Mouse (Mus musculus) ES-E14 (cell line): ENCODE measurements around the gene Eci2. TPM values are rescaled to one million over a fixed set of nuclear protein-coding genes. Genes with fewer than 3 reads are reported as not detected.

Source experiments
- DNase-seq: peaks from one replicate; pipeline ENCODE4 v3.0.0-alpha.2; 2013; ENCODE audit warnings: low read depth, low spot score
- H3K27ac ChIP-seq: 2 replicates; pipeline ENCODE4 v1.5.1; 2012; ENCODE audit warnings: low read depth, mild to moderate bottlenecking, low read length, moderate library complexity, mixed read lengths; ENCODE audit not compliant: poor library complexity, insufficient read depth, severe bottlenecking
- H3K36me3 ChIP-seq: 2 replicates; pipeline ENCODE4 v1.6.1; 2012; ENCODE audit warnings: mild to moderate bottlenecking, low read length, moderate library complexity, mixed read lengths; ENCODE audit not compliant: control insufficient read depth, poor library complexity, insufficient read depth, severe bottlenecking
- H3K4me1 ChIP-seq, 2 experiments: fragments of 150-350 bp in 1 of 2; sonication (generic) in 1 of 2; 2 replicates each; pipeline ENCODE4 v1.6.1; 2012; ENCODE audit warnings: low read length in 2 of 2, mild to moderate bottlenecking in 1 of 2, mixed read lengths in 1 of 2; ENCODE audit not compliant: control insufficient read depth in 2 of 2, insufficient read depth in 2 of 2, poor library complexity in 1 of 2
- H3K4me3 ChIP-seq, 2 experiments: fragments of 150-350 bp in 1 of 2; sonication (generic) in 1 of 2; 2 replicates each; pipeline ENCODE4 v1.5.1; 2012; ENCODE audit warnings: low read length in 2 of 2, low read depth in 1 of 2, mild to moderate bottlenecking in 1 of 2, mixed read lengths in 1 of 2; ENCODE audit not compliant: insufficient read depth in 1 of 2, poor library complexity in 1 of 2, severe bottlenecking in 1 of 2
- H3K9ac ChIP-seq: 2 replicates; pipeline ENCODE4 v1.6.1; 2012; ENCODE audit warnings: low read depth, mild to moderate bottlenecking, low read length, mixed read lengths; ENCODE audit not compliant: poor library complexity, insufficient read depth, severe bottlenecking
- H3K9me3 ChIP-seq: fragments of 150-350 bp; sonication (generic); 2 replicates; pipeline ENCODE4 v1.6.1; 2012; ENCODE audit warnings: low read depth, mild to moderate bottlenecking, low read length; ENCODE audit not compliant: control insufficient read depth, insufficient read depth
- CHD2 ChIP-seq: IDR thresholded peaks from 2 replicates; pipeline ENCODE4 v1.6.1; 2014; ENCODE audit warnings: mild to moderate bottlenecking, low read depth, low read length, inconsistent platforms
- HCFC1 ChIP-seq: IDR thresholded peaks from 2 replicates; pipeline ENCODE4 v1.6.1; 2012; ENCODE audit warnings: low read length, inconsistent platforms, borderline replicate concordance; ENCODE audit not compliant: insufficient read depth
- MAFK ChIP-seq: IDR thresholded peaks from 2 replicates; pipeline ENCODE4 v1.6.1; 2014; ENCODE audit warnings: mild to moderate bottlenecking, low read depth, low read length, inconsistent platforms; ENCODE audit not compliant: insufficient read depth
- ZC3H11A ChIP-seq: IDR thresholded peaks from 2 replicates; pipeline ENCODE4 v1.6.1; 2012; ENCODE audit warnings: low read depth, mild to moderate bottlenecking, inconsistent platforms, low read length, borderline replicate concordance
- ZNF384 ChIP-seq: IDR thresholded peaks from 2 replicates; pipeline ENCODE4 v1.6.1; 2012; ENCODE audit warnings: low read depth, low read length, inconsistent platforms
- in situ Hi-C, 2 experiments: fragments of 600-800 bp; cut with MboI; formaldehyde crosslinking; loops; one replicate each; pipeline ENCODE4 v1.15.1; 2025; ENCODE audit warnings: low sequenced_read_pairs in 2 of 2, inconsistent platforms in 1 of 2; ENCODE audit not compliant: unreplicated experiment in 2 of 2
- total RNA-seq: library from RNA; depleted of rRNA; stranded (reverse); fragments of 300-350 nt; gene quantifications from 2 replicates; pipeline ENCODE4 v1.2.3, GENCODE M21; 2012; rRNA removed

Eci2 gene
- 31.0 and 36.7 TPM in 2 replicates for total RNA-seq

- no peaks in the 10 kb centered on the region for H3K4me1 ChIP-seq
- H3K36me3 ChIP-seq = no peaks in the 10 kb centered on the region
- no peaks in the 10 kb centered on the region for H3K9me3 ChIP-seq
- H3K9ac ChIP-seq = no peak within 1 kb of the TSS
- TF ChIP-seq ZC3H11A = peak; percentile 55; the same call in 1 of the 2 replicates
- no peak for TF ChIP-seq CHD2
- DNase-seq = peak; percentile 50
- H3K27ac ChIP-seq = no peak within 1 kb of the TSS
- H3K4me3 ChIP-seq = peak within 1 kb of the TSS in 1 of 2 experiments; percentile 3; a peak in 2 of 4 replicates
- in situ Hi-C loops = no loop called here
Measured at GRCm38 (mm10) chr13:35026879-35027278, at the start of gene Eci2. Gene Eci2 (minus strand): TSS chr13:35027096.

GRCm38 (mm10) chr13:35074862-35075261 is 48.0 kb upstream of the Eci2 start:
- TF ChIP-seq HCFC1 (no peak), ZC3H11A (peak; percentile 40)
- DNase-seq = no peak
- no peak overlapping the region for H3K4me3 ChIP-seq
- no peaks in the 10 kb centered on the region for H3K9me3 ChIP-seq
- H3K9ac ChIP-seq = no peak overlapping the region
- H3K27ac ChIP-seq = no peak overlapping the region
- in situ Hi-C loops = no loop called here
- no peaks in the 10 kb centered on the region for H3K4me1 ChIP-seq
- H3K36me3 ChIP-seq = no peaks in the 10 kb centered on the region

GRCm38 (mm10) chr13:35070485-35071472 is 43.9 kb upstream of the Eci2 start:
- DNase-seq = no peak
- Histone ChIP-seq H3K36me3 (no peaks in the 10 kb centered on the region), H3K9me3 (no peaks in the 10 kb centered on the region), H3K4me3 (no peak overlapping the region), H3K27ac (no peak overlapping the region), H3K4me1 (no peaks in the 10 kb centered on the region), H3K9ac (no peak overlapping the region)
- in situ Hi-C loops = no loop called here
- no peak for TF ChIP-seq CHD2
- no peak for TF ChIP-seq ZNF384
- no peak for TF ChIP-seq HCFC1
- TF ChIP-seq MAFK = no peak
- no peak for TF ChIP-seq ZC3H11A

GRCm38 (mm10) chr13:35067084-35067483 is 40.2 kb upstream of the Eci2 start:
- no peak overlapping the region for H3K9ac ChIP-seq
- in situ Hi-C loops = no loop called here
- DNase-seq = no peak
- no peaks in the 10 kb centered on the region for H3K9me3 ChIP-seq
- TF ChIP-seq CHD2 = no peak
- TF ChIP-seq ZC3H11A = no peak
- no peak for TF ChIP-seq ZNF384
- TF ChIP-seq MAFK = no peak
- TF ChIP-seq HCFC1 = no peak
- H3K4me1 ChIP-seq = no peaks in the 10 kb centered on the region
- no peak overlapping the region for H3K27ac ChIP-seq
- no peak overlapping the region for H3K4me3 ChIP-seq
- no peaks in the 10 kb centered on the region for H3K36me3 ChIP-seq
